Mouse (Mus musculus) neural tube, embryonic 14.5 days (tissue): ENCODE data around the gene Sntb2. TPM values are rescaled to one million over a fixed set of nuclear protein-coding genes. Genes with fewer than 3 reads are reported as not detected.
"Not testable (repeated sequence)": the region's sequence is repeated elsewhere in the genome, so short reads cannot be mapped to it uniquely, and the experiment has no call there.

ENCODE experiments used
- ATAC-seq: fragments of 200-750 bp; cut with Nextera tagmentation; 2 replicates; pipeline ENCODE4 v1.8.0; 2017; ENCODE audit warnings: low read depth, mild to moderate bottlenecking, moderate TSS enrichment, moderate library complexity
- H3K27ac ChIP-seq: fragments of 300-500 bp; sonication (generic); 2 replicates; pipeline ENCODE4 v1.5.1; 2014; ENCODE audit warnings: low read depth, mild to moderate bottlenecking, control low read depth, low read length, moderate library complexity, mixed read lengths
- H3K27me3 ChIP-seq: fragments of 300-500 bp; sonication (generic); 2 replicates; pipeline ENCODE4 v1.6.1; 2014; ENCODE audit warnings: low read length; ENCODE audit not compliant: control insufficient read depth, insufficient read depth
- H3K36me3 ChIP-seq: fragments of 300-500 bp; sonication (generic); 2 replicates; pipeline ENCODE4 v1.6.1; 2014; ENCODE audit warnings: low read length, mixed read lengths; ENCODE audit not compliant: control insufficient read depth, insufficient read depth
- H3K4me1 ChIP-seq: fragments of 300-500 bp; sonication (generic); 2 replicates; pipeline ENCODE4 v1.6.1; 2014; ENCODE audit warnings: low read length; ENCODE audit not compliant: control insufficient read depth, insufficient read depth
- H3K4me2 ChIP-seq: fragments of 300-500 bp; sonication (generic); 2 replicates; pipeline ENCODE4 v1.6.1; 2014; ENCODE audit warnings: mild to moderate bottlenecking, low read depth, low read length, control low read depth
- H3K4me3 ChIP-seq: fragments of 300-500 bp; sonication (generic); 2 replicates; pipeline ENCODE4 v1.5.1; 2014; ENCODE audit warnings: low read depth, low read length, control low read depth, mixed read lengths
- H3K9ac ChIP-seq: fragments of 300-500 bp; sonication (generic); replicated peaks from 2 replicates; pipeline ENCODE4 v1.6.1; 2014; ENCODE audit warnings: low read depth, mild to moderate bottlenecking, control low read depth, low read length, mixed read lengths
- H3K9me3 ChIP-seq: fragments of 300-500 bp; sonication (generic); 2 replicates; pipeline ENCODE4 v1.6.1; 2016; ENCODE audit warnings: low read length; ENCODE audit not compliant: control insufficient read depth
- WGBS: fragments of 180-500 bp; shearing (Covaris S2); extraction: QIAGEN DNeasy Blood & Tissue Kit; methylation state at CpG from one replicate; pipeline ENCODE4 v1.1.7; 2014; 5-methylcytosine and 5-hydroxymethylcytosine counted together
- polyA plus RNA-seq: library from polyadenylated mRNA; unstranded; fragments of >200 nt; fragmentation: Nextera tagmentation; extraction: Ambion mirVana; gene quantifications from 2 replicates; pipeline ENCODE4 v1.2.1, GENCODE M21; 2014

The Sntb2 gene
- polyA plus RNA-seq, 1 experiment from 2014 or later: 5.3 TPM

DNA sequence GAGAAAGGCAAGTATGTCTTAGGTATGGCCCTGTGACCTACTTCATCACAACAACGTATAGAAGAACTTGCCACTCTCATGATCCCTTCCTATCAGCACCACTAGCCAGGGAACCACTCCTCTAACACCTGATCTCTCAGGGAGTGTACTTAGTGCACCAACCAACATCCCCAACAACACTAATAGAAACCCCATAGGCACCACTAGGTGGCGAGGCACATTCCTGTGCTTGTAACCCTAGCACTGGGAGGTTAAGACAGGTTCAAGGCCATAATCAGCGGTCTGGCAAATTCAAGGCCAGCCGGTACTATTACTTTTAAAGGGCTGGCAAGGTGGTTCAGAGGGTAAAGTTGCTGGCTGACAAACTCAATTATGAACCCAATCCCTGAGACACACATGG lies 8.3 kb upstream of the Sntb2 start:
- Histone ChIP-seq H3K4me1 (peaks cover under 1% of the 10 kb centered on the region; the same call in 1 of the 2 replicates), H3K4me2 (no peak overlapping the region), H3K27me3 (peaks cover 3% of the 10 kb centered on the region; the same call in 1 of the 2 replicates), H3K4me3 (no peak overlapping the region), H3K9ac (no peak overlapping the region), H3K36me3 (peaks cover 12% of the 10 kb centered on the region), H3K27ac (no peak overlapping the region), H3K9me3 (no peaks in the 10 kb centered on the region)
- no peak for ATAC-seq
- WGBS: 50% methylated on average over 4 of the region's 4 CpGs

DNA sequence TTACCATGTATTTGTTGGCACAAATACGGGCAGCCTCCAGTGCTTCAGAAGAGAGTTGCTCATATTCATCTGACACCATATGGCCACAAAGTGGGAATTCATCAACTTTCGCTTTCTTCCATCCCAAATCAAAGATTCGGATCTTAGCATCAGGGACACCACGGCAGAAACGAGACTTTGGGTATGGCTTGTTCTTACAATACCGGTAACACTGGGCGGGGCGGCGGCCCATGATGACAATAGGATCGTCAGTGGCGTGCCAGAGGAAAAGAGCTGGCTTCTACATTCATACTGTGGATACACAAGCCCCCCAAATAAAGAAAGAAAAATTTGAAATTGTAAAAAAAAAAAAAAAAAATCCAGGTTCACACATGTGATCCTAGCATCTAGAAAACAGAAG lies 7.4 kb upstream of the Sntb2 start:
- H3K36me3 ChIP-seq, H3K4me1 ChIP-seq, H3K27ac ChIP-seq, H3K9ac ChIP-seq, H3K27me3 ChIP-seq, H3K4me2 ChIP-seq, ATAC-seq, H3K4me3 ChIP-seq, H3K9me3 ChIP-seq: not testable (repeated sequence)
- WGBS: 88% methylated on average over 10 of the region's 11 CpGs

DNA sequence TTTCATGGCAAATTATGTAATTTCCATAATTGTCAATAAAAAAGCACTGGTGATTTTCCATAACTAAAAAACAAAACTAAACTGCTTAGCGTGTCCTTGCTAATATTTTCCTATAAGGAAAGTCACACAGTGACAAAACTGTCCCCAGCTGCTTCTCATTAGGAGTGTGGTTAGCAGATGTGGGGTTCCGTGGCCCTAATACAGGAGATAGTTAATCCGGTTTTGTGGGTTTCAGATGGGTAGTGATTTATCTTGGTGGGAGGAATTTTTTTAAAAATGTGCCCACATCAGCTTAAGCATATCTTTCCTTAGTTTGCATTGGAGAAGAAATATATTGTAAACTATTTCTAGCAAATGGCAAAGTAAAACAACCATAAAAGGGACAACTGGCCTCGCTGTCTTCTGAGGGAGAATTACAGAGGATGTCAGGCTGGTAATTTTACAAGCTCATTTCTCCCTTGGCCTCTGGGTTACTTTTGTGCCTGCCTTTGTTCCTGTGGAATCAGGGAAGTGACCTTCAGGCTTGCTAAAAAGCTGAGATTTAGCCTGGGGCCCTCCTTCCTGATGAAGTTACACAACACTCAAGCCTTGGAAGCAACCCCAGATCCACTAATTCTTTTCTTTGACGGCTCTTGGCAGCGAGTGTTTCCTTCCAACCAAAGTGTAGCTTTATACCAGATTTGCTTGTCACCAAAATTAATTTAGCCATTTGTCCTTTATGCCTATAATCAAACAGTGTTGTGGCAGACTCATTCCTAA lies 6.2 kb upstream of the Sntb2 start:
- 45% methylated on average over 6 of the region's 6 CpGs for WGBS
- peaks cover 3% of the 10 kb centered on the region; the same call in 1 of the 2 replicates for H3K27me3 ChIP-seq
- H3K4me2 ChIP-seq: no peak overlapping the region
- no peak overlapping the region for H3K9ac ChIP-seq
- peaks cover 3% of the 10 kb centered on the region; the same call in 1 of the 2 replicates for H3K4me1 ChIP-seq
- ATAC-seq: no peak
- H3K36me3 ChIP-seq: no peaks in the 10 kb centered on the region
- H3K4me3 ChIP-seq: no peak overlapping the region
- no peak overlapping the region for H3K27ac ChIP-seq
- no peaks in the 10 kb centered on the region for H3K9me3 ChIP-seq

DNA sequence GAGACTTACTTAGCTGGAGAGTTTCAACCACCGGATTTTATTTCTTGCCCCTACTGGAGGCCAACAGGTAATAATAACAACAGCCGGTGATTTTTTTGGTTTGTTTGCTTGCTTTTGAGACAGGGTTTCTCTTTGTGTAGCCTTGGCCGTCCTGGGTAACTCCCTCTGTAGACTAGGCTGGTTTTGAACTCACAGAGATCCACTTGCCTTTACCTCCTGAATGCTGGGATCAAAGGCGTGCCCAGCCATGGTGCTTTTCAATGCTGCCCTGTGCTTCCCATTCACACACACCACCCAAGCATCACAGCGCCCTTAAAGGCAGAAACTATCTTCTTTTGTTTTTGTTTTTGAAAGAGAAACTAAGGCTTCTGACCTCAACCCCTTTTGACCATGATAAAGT lies 5.6 kb upstream of the Sntb2 start:
- Histone ChIP-seq H3K9ac (no peak overlapping the region), H3K36me3 (no peaks in the 10 kb centered on the region), H3K4me2 (no peak overlapping the region), H3K27ac (no peak overlapping the region), H3K4me1 (peaks cover 3% of the 10 kb centered on the region; the same call in 1 of the 2 replicates), H3K4me3 (no peak overlapping the region), H3K9me3 (no peaks in the 10 kb centered on the region), H3K27me3 (peaks cover 3% of the 10 kb centered on the region; the same call in 1 of the 2 replicates)
- WGBS: 82% methylated on average over 5 of the region's 5 CpGs
- ATAC-seq: no peak

DNA sequence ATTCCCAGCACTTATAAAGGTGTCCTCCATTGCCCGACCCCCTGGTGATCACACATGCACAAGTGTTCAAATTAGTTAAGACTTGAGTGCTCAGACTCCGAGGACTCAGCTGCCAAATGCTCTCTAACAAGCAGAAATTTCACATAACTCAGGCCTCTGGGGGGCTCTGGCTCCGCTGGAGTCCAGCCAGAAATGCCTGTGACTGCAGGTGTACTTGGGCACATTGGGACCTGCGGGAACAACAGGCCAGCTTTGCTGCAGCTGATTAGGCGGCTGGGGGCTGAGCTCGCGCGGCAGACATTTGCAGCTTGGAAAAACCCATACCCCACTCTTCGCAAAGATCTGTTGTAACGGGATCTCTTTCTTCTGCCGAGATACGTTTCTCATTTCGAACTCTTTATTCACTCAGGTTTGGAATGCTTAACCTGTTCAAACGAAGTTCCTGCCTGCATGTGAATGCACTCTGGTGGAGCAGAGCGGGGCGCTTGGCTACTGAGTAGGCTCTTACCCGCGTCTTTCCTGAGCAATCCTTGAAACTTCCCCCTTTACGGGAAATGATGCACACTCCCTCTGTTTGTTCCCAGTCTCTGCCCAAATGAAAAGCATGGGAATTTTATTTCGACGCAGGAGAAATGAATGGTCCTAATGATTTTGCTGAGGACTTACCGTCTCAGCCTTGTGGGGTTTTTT lies 3.0 kb upstream of the Sntb2 start:
- Histone ChIP-seq H3K27me3 (peaks cover 3% of the 10 kb centered on the region; the same call in 1 of the 2 replicates), H3K27ac (no peak overlapping the region), H3K36me3 (no peaks in the 10 kb centered on the region), H3K4me1 (peaks cover 9% of the 10 kb centered on the region), H3K9ac (no peak overlapping the region), H3K4me2 (peak overlapping the region; percentile 30), H3K9me3 (no peaks in the 10 kb centered on the region), H3K4me3 (no peak overlapping the region)
- ATAC-seq: no peak
- WGBS: 13% methylated on average over 22 of the region's 22 CpGs

DNA sequence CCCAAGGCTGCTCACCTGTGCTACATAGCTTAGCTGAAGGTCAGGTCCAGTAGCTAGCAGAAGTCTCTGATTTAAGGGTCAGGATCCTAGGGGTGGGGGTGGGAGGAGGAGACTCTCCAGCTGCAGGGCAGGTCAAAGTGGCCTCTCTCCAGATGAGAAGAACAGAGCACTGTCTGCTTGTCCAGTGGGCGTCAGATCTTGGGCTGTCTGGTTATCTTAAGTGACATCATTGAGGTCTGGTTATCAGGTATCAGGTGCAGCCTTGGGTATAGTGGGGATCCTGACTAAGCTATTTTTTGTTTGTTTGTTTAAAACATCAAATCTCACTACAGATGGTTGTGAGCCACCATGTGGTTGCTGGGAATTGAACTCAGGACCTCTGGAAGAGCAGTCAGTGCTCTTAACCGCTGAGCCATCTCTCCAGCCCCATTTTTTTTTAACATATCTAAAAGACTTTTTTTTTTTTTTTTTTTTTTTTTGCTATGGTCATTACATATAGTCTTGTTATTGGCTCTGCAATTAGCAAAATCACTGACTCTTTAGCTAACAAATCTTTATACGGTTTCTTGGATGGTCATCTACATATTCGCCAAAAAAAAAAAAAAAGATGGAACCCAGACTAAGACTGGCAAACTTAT lies 1.9 kb upstream of the Sntb2 start:
- no peak for ATAC-seq
- H3K4me3 ChIP-seq: no peak overlapping the region
- no peaks in the 10 kb centered on the region for H3K9me3 ChIP-seq
- no peaks in the 10 kb centered on the region for H3K36me3 ChIP-seq
- 86% methylated on average over 4 of the region's 4 CpGs for WGBS
- H3K27me3 ChIP-seq: peaks cover 3% of the 10 kb centered on the region; the same call in 1 of the 2 replicates
- H3K4me1 ChIP-seq: peaks cover 14% of the 10 kb centered on the region
- no peak overlapping the region for H3K9ac ChIP-seq
- H3K4me2 ChIP-seq: no peak overlapping the region
- H3K27ac ChIP-seq: no peak overlapping the region

DNA sequence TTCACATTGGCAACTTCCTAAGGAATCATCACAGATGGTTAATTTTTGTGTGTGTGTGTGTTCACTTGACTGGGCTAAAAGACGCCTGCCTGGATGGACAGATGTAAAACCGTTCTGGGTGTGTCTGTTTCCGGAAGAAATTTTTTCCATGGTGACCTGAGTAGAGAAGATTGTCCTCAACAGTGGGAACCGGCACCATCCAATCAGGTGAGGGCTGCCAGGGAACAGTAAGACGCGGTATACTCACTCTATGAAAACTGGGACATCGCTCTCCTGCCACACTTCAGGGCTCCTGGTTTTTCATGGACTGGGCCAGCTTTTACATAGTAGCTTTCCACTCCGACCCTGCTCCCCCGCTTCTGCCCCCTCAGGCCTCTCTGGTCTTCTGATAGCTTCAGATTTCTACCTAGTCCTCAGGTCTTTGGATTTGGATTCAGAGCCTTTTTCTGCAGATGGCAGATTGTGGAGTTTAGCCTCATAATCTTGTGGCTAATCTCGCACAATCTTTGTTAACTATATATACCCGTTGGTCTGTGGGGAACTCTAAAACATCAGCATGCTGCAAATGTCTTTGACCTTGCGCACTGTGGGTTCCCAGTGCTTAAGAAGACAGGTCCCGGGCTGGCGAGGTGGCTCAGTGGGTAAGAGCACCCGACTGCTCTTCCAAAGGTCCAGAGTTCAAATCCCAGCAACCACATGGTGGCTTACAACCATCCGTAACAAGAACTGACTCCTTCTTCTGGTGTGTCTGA lies 1.1 kb upstream of the Sntb2 start:
- Histone ChIP-seq H3K27me3 (peaks cover 6% of the 10 kb centered on the region), H3K36me3 (no peaks in the 10 kb centered on the region), H3K27ac (no peak overlapping the region), H3K4me2 (no peak overlapping the region), H3K4me1 (peaks cover 14% of the 10 kb centered on the region), H3K9me3 (no peaks in the 10 kb centered on the region), H3K9ac (no peak overlapping the region), H3K4me3 (no peak overlapping the region)
- ATAC-seq: no peak
- WGBS: 81% methylated on average over 15 of the region's 16 CpGs

DNA sequence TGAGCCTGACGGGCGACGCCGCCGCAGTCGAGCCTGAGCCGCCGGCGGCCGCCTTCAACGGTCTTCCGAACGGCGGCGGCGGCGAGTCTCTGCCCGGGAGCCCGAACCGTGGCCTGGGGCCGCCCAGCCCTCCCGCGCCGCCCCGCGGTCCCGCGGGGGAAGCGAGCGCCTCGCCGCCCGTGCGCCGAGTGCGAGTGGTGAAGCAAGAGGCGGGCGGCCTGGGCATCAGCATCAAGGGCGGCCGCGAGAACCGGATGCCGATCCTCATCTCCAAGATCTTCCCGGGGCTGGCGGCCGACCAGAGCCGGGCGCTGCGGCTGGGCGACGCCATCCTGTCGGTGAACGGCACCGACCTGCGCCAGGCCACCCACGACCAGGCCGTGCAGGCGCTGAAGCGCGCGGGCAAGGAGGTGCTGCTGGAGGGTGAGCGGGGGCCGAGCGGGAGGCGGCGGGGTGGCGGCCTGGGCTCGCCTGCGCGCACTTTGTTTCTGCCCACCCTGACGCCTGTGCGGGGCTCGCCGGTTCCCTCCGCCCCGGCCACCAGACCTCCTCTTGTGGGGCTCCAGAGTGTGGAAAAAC lies 438 bp downstream of the Sntb2 start:
- ATAC-seq: peak; percentile 62
- Histone ChIP-seq H3K4me2 (peak overlapping the region; percentile 86), H3K36me3 (no peaks in the 10 kb centered on the region), H3K9me3 (no peaks in the 10 kb centered on the region), H3K27me3 (peaks cover 9% of the 10 kb centered on the region), H3K27ac (peak overlapping the region; percentile 85), H3K4me1 (peaks cover 14% of the 10 kb centered on the region), H3K4me3 (peak overlapping the region; percentile 87), H3K9ac (peak overlapping the region; percentile 87)
- WGBS: 0% methylated on average over 33 of the region's 76 CpGs
